ENCODE assay signal across 8 mouse cellular contexts in the genomic region with DNA sequence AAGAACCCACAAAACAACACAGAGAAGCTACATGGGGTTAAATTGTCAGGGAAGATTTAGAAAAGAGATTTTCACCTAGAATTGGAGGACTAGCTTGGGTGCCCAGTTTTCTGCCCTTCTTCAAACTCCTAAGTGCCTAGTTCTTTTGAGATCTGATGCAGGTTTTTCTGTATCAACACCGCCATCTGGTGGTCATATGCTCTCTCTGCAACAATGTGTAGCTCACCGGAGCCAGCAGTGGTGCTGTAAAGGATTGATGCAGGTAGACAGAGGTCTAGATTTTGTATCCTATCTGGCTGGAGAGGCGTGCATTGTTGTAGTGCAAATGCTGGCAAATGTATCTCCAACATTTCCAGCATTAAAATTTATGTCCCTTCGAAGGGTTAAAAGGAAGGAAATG. TPM values are rescaled to one million over a fixed set of nuclear protein-coding genes. Genes with fewer than 3 reads are reported as not detected.
A peak's percentile ranks its signal among the peaks of the same experiment; 100 is the strongest.
DNase-seq lines count a peak whose midpoint lies in the region; ATAC-seq and TF ChIP-seq lines count a peak whose summit lies in the region.

No protein-coding gene starts in this region.

- H3K36me3 ChIP-seq in G1E (replicated peaks), result no peaks in the 10 kb centered on the region

- no peaks in the 10 kb centered on the region for H3K4me1 ChIP-seq in G1E (ENCODE audit: insufficient read depth, low read depth, low read length)
- no peaks in the 10 kb centered on the region for H3K4me1 ChIP-seq in lung, adult 2 months (ENCODE audit: control insufficient read depth, insufficient read depth, low read length)

- ATAC-seq in G1E (ENCODE audit: extremely low read depth, insufficient number of reproducible peaks, low FRiP score, poor library complexity, severe bottlenecking), result no peak

- peak; percentile 10 for DNase-seq in G1E (ENCODE audit: low spot score)
- peak; percentile 72 for DNase-seq in adrenal gland, postnatal 14 days
- peak; percentile 61 for DNase-seq in embryo, embryonic 9.5 days (ENCODE audit: extremely low spot score)
- peak; percentile 4 for DNase-seq in gonadal fat pad, adult 2 months (ENCODE audit: low read depth)
- peak; percentile 63 to 71 for DNase-seq in kidney, postnatal 4 days
- DNase-seq in lung, adult 2 months, result peak; percentile 38
- peak; percentile 85 for DNase-seq in retina, postnatal 1 day
- DNase-seq in urinary bladder, postnatal 36 days (ENCODE audit: low spot score in 2 of 2), result peak; percentile 40 to 47

- no peak for TF ChIP-seq POLR2A in lung, adult 2 months (IDR thresholded peaks at IDR 0.05; ENCODE audit: borderline replicate concordance, extremely low read depth, low read depth, low read length)

- H3K9me3 ChIP-seq in G1E (replicated peaks), result no peaks in the 10 kb centered on the region

- H3K4me3 ChIP-seq in G1E (ENCODE audit: low read depth, low read length), result no peak overlapping the region
- H3K4me3 ChIP-seq in lung, adult 2 months (replicated peaks; ENCODE audit: extremely low read depth, low read depth, low read length), result no peak overlapping the region

- WGBS in lung, adult 2 months, result 7% methylated on average over 4 of the region's 4 CpGs

- H3K27me3 ChIP-seq in G1E (ENCODE audit: insufficient read depth, low read length), result no peaks in the 10 kb centered on the region; the same call in 1 of the 2 replicates

- peak; percentile 28 for TF ChIP-seq CTCF in G1E (IDR thresholded peaks at IDR 0.05; ENCODE audit: low read depth, low read length)
- TF ChIP-seq CTCF in lung, adult 2 months (IDR thresholded peaks at IDR 0.05; ENCODE audit: insufficient read depth, low read length), result peak; percentile 58

RNA-seq across cellular contexts. Expression of a gene that starts 39.4 kb away (rescaled TPM):
- total RNA-seq in G1E (2014; fragmentation: Nextera tagmentation), result not detected in 2 replicates
- 0.12 and 0.38 TPM in 2 replicates for total RNA-seq in G1E (2017)
- polyA plus RNA-seq in G1E (2012), result not detected in 2 replicates
- 0.30 and 0.68 TPM in 2 replicates for total RNA-seq in adrenal gland, postnatal 14 days (2021)
- 0.36 and 1.1 TPM in 2 replicates for polyA plus RNA-seq in gonadal fat pad, adult 2 months (2012; rRNA removed)
- 0.19 and 0.20 TPM in 2 replicates for polyA plus RNA-seq in lung, adult 2 months (2012; rRNA removed)

Comparison
In these comparisons a context has a peak if more than half of its experiments do, and no peak if none do; other contexts are left out.
1. DNase-seq: peak in every context shown above with its lines; median percentile 85 in retina, postnatal 1 day; 72 in adrenal gland, postnatal 14 days; 67 in kidney, postnatal 4 days; 61 in embryo, embryonic 9.5 days; 44 in urinary bladder, postnatal 36 days; 38 in lung, adult 2 months; 10 in G1E; 4 in gonadal fat pad, adult 2 months.